Mouse (Mus musculus) embryonic facial prominence, embryonic 15.5 days (tissue): ENCODE data around the gene Actb. TPM values are rescaled to one million over a fixed set of nuclear protein-coding genes. Genes with fewer than 3 reads are reported as not detected.

Source experiments
- ATAC-seq: fragments of 200-750 bp; cut with Nextera tagmentation; 2 replicates; pipeline ENCODE4 v1.8.0; 2017; ENCODE audit warnings: low read depth, moderate TSS enrichment; ENCODE audit not compliant: insufficient number of reproducible peaks, low FRiP score, low TSS enrichment
- H3K27ac ChIP-seq: fragments of 300-500 bp; sonication (generic); replicated peaks from 2 replicates; pipeline ENCODE4 v1.5.1; 2015; ENCODE audit warnings: mild to moderate bottlenecking, inconsistent platforms
- H3K27me3 ChIP-seq: fragments of 300-500 bp; sonication (generic); 2 replicates; pipeline ENCODE4 v1.6.1; 2015; ENCODE audit warnings: inconsistent platforms
- H3K36me3 ChIP-seq: fragments of 300-500 bp; sonication (generic); 2 replicates; pipeline ENCODE4 v1.6.1; 2015; ENCODE audit warnings: mild to moderate bottlenecking, inconsistent platforms
- H3K4me1 ChIP-seq: fragments of 300-500 bp; sonication (generic); 2 replicates; pipeline ENCODE4 v1.6.1; 2015; ENCODE audit warnings: inconsistent platforms
- H3K4me2 ChIP-seq: fragments of 300-500 bp; sonication (generic); replicated peaks from 2 replicates; pipeline ENCODE4 v1.6.1; 2015; ENCODE audit warnings: mild to moderate bottlenecking, inconsistent platforms
- H3K4me3 ChIP-seq: fragments of 300-500 bp; sonication (generic); replicated peaks from 2 replicates; pipeline ENCODE4 v1.5.1; 2015; ENCODE audit warnings: mild to moderate bottlenecking, inconsistent platforms
- H3K9ac ChIP-seq: fragments of 300-500 bp; sonication (generic); 2 replicates; pipeline ENCODE4 v1.6.1; 2015; ENCODE audit warnings: inconsistent platforms
- H3K9me3 ChIP-seq: fragments of 300-500 bp; sonication (generic); replicated peaks from 2 replicates; pipeline ENCODE4 v1.6.1; 2016; ENCODE audit warnings: inconsistent platforms
- WGBS: fragments of 180-500 bp; shearing (Covaris S2); methylation state at CpG from one replicate; pipeline ENCODE4 v1.1.7; 2015; 5-methylcytosine and 5-hydroxymethylcytosine counted together
- polyA plus RNA-seq: library from polyadenylated mRNA; unstranded; fragments of >200 nt; fragmentation: Nextera tagmentation; extraction: Ambion mirVana; gene quantifications from 2 replicates; pipeline ENCODE4 v1.2.1, GENCODE M21; 2015

Actb gene
- polyA plus RNA-seq, 1 experiment from 2014 or later, result 13,060 TPM

DNA sequence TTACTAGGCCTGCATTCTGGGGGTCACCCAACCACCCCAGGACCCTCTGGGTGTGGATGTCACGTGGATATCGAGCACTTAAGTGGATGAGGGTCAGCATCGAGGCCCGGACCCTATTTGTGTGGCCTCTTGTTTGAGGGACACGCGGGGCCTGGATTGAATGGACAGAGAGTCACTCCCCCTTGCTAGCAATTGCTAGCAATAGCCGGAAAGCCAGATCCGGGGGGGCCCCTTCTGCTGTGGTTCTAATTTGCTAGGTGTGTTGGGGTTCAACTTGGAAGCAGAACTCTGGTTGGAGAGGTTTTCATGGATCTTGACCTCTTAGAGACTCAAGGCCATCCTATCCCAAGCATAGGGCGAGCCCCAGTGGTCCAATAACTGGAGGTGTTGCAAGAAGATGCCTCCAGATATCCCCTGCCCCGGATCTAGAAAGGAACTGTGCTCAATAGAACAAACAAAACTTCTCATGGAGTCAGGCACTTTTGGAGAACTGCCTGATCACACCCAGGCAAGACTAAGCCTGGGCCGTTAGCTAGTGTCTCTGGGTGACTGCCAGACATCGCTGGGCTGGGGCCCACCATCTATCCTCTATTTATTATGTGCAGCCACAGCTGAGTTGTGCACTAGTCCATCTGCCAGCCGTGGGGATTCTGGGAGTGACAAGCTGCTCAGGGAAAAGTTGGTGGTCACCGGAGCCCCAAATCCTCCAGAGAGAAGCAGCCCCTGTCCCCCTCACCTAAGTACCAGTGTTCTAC lies 671 bp upstream of the Actb start:
- Histone ChIP-seq H3K36me3 (peaks cover 30% of the 10 kb centered on the region), H3K27me3 (no peaks in the 10 kb centered on the region), H3K9me3 (no peaks in the 10 kb centered on the region), H3K27ac (peak overlapping the region; percentile 100), H3K4me3 (peak overlapping the region; percentile 94), H3K4me1 (peaks cover 58% of the 10 kb centered on the region), H3K4me2 (peak overlapping the region; percentile 69), H3K9ac (peak overlapping the region; percentile 52)
- ATAC-seq, result no peak
- 14% methylated on average over 14 of the region's 14 CpGs for WGBS

DNA sequence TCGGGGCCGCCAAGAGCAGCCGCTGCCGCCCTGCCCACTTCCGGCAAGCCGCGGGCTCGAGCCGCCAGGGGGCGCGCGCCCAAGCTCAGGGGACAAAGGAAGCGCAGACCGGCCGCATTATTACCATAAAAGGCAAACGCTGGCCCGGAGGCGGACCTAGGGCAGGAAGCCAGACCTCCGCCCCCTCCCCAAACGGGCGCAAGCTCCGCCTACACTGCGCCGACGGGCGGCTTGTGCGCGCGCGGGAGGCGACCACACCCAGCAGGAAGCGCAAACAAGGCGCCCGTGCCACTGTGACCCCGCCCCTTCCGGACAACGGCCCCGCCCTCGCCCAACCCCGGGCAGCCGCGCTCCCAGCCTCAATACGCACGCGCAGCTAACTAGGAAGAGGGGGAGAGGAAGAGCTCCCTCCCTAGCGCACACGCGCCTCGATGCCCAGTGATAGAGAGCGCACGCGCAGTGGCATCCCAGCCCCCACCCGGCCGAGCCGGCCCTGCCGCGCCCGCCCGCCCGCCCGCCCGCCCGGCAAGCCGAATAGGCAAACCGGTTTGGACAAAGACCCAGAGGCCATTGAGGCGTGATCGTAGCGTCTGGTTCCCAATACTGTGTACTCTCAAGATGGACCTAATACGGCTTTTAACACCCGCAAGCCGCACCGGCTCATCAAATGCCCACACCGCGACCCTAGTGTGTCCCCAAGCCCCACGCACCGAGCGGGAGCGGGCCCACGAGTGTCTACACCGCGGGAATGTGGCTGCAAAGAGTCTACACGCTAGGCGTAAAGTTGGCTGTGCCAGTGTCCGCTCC lies 626 bp downstream of the Actb start:
- peak; percentile 92 for ATAC-seq

DNA sequence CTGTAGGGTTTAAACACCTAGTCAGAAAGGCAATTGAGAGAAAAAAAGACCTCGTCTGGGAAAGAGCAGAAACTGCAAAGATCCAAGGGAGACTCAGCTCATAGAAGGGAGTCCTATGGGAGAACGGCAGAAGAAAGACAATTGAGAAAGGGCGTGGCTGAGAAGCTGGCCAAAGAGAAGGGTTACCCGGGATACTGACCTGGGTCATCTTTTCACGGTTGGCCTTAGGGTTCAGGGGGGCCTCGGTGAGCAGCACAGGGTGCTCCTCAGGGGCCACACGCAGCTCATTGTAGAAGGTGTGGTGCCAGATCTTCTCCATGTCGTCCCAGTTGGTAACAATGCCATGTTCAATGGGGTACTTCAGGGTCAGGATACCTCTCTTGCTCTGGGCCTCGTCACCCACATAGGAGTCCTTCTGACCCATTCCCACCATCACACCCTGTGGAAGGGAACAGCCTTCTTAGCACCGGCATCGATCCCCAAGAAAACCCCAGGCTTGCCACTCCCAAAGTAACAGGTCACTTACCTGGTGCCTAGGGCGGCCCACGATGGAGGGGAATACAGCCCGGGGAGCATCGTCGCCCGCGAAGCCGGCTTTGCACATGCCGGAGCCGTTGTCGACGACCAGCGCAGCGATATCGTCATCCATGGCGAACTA lies 1.4 kb downstream of the Actb start:
- ATAC-seq, result no peak
- Histone ChIP-seq H3K4me3 (peak overlapping the region; percentile 94), H3K9me3 (no peaks in the 10 kb centered on the region), H3K4me1 (peaks cover 57% of the 10 kb centered on the region), H3K36me3 (peaks cover 49% of the 10 kb centered on the region), H3K4me2 (peak overlapping the region; percentile 67), H3K27ac (peak overlapping the region; percentile 100), H3K27me3 (no peaks in the 10 kb centered on the region), H3K9ac (peak overlapping the region; percentile 49)
- WGBS, result 2% methylated on average over 27 of the region's 27 CpGs

More for the DNA sequence above, 626 bp downstream of the Actb start:
- peak overlapping the region; percentile 69 for H3K4me2 ChIP-seq
- H3K27ac ChIP-seq, result peak overlapping the region; percentile 100
- WGBS, result under 1% methylated on average over 79 of the region's 84 CpGs
- no peaks in the 10 kb centered on the region for H3K27me3 ChIP-seq
- peak overlapping the region; percentile 100 for H3K9ac ChIP-seq
- H3K36me3 ChIP-seq, result peaks cover 43% of the 10 kb centered on the region
- peaks cover 58% of the 10 kb centered on the region for H3K4me1 ChIP-seq
- peak overlapping the region; percentile 94 for H3K4me3 ChIP-seq
- H3K9me3 ChIP-seq, result no peaks in the 10 kb centered on the region

DNA sequence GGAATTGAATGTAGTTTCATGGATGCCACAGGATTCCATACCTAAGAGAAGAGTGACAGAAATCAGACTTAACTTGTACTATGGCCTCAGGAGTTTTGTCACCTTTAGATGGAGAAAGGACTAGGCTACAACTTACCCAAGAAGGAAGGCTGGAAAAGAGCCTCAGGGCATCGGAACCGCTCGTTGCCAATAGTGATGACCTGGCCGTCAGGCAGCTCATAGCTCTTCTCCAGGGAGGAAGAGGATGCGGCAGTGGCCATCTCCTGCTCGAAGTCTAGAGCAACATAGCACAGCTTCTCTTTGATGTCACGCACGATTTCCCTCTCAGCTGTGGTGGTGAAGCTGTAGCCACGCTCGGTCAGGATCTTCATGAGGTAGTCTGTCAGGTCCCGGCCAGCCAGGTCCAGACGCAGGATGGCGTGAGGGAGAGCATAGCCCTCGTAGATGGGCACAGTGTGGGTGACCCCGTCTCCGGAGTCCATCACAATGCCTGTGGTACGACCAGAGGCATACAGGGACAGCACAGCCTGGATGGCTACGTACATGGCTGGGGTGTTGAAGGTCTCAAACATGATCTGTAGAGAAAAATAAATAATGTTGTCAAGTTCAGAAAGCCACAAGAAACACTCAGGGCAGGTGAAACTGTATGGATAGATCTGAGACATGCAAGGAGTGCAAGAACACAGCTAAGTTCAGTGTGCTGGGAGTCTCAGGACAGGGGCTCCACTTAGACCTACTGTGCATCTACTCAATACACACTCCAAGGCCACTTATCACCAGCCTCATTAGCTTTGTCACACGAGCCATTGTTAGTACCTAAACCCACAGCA lies 2.1 kb downstream of the Actb start:
- Histone ChIP-seq H3K9ac (peak overlapping the region; percentile 49), H3K27me3 (no peaks in the 10 kb centered on the region), H3K9me3 (no peaks in the 10 kb centered on the region), H3K36me3 (peaks cover 56% of the 10 kb centered on the region), H3K4me3 (peak overlapping the region; percentile 94), H3K27ac (peak overlapping the region; percentile 100), H3K4me1 (peaks cover 50% of the 10 kb centered on the region), H3K4me2 (peak overlapping the region; percentile 67)
- no peak for ATAC-seq
- 57% methylated on average over 19 of the region's 19 CpGs for WGBS

DNA sequence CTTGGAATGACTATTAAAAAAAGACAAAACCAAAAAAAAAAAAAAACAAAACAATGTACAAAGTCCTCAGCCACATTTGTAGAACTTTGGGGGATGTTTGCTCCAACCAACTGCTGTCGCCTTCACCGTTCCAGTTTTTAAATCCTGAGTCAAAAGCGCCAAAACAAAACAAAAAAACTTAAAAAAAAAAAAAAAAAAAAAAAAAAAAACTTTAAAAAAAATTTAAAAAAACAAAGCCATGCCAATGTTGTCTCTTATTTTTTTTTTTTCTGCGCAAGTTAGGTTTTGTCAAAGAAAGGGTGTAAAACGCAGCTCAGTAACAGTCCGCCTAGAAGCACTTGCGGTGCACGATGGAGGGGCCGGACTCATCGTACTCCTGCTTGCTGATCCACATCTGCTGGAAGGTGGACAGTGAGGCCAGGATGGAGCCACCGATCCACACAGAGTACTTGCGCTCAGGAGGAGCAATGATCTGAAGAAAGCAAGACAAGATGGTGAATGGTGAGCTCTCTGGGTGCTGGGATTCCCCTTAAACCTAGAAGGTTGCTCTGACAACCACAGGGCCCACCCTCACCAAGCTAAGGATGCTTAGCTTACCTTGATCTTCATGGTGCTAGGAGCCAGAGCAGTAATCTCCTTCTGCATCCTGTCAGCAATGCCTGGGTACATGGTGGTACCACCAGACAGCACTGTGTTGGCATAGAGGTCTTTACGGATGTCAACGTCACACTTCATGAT lies 2.9 kb downstream of the Actb start:
- H3K9ac ChIP-seq, result peak overlapping the region; percentile 49; the same call in 1 of the 2 replicates
- peak overlapping the region; percentile 100 for H3K27ac ChIP-seq
- no peak for ATAC-seq
- H3K4me3 ChIP-seq, result peak overlapping the region; percentile 94
- H3K9me3 ChIP-seq, result no peaks in the 10 kb centered on the region
- H3K4me2 ChIP-seq, result peak overlapping the region; percentile 67
- no peaks in the 10 kb centered on the region for H3K27me3 ChIP-seq
- H3K4me1 ChIP-seq, result peaks cover 42% of the 10 kb centered on the region
- H3K36me3 ChIP-seq, result peaks cover 63% of the 10 kb centered on the region
- WGBS, result 67% methylated on average over 14 of the region's 14 CpGs

DNA sequence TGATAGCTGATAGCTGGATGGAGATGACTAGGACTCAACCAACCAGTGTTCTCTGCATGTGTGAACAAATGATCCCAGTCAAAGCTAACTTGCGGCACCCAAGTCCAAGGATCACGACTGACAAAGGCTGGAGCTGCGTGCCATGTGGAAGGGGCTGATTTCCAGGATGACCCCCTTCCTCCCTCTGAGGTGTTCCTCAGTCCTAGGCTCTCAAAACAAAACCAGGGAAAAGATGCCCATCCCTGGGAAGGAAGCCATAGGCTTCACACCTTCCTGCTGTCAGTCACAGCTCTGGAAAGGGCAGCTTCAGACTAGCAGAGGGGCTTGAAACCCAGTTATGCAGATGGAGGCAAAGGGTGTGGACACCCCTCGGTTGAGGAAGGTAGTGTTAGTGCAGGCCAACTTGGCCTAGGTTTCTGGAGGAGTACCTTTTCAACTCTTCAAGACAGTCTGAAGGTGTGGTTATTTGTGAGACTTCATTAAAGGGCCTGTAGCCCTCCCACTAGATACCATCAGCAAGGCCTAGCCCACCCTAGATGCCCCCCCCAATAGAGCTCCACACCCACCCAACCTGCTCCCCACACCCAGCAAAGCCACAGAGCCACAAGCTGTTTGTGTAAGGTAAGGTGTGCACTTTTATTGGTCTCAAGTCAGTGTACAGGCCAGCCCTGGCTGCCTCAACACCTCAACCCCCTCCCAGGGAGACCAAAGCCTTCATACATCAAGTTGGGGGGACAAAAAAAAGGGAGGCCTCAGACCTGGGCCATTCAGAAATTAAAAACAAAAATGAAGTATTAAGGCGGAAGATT lies 3.8 kb downstream of the Actb start:
- Histone ChIP-seq H3K27me3 (no peaks in the 10 kb centered on the region), H3K9ac (no peak overlapping the region), H3K4me3 (no peak overlapping the region), H3K4me2 (no peak overlapping the region), H3K9me3 (no peaks in the 10 kb centered on the region), H3K4me1 (peaks cover 33% of the 10 kb centered on the region), H3K36me3 (peaks cover 65% of the 10 kb centered on the region), H3K27ac (peak overlapping the region; percentile 76)
- ATAC-seq, result no peak
- 52% methylated on average over 5 of the region's 5 CpGs for WGBS

DNA sequence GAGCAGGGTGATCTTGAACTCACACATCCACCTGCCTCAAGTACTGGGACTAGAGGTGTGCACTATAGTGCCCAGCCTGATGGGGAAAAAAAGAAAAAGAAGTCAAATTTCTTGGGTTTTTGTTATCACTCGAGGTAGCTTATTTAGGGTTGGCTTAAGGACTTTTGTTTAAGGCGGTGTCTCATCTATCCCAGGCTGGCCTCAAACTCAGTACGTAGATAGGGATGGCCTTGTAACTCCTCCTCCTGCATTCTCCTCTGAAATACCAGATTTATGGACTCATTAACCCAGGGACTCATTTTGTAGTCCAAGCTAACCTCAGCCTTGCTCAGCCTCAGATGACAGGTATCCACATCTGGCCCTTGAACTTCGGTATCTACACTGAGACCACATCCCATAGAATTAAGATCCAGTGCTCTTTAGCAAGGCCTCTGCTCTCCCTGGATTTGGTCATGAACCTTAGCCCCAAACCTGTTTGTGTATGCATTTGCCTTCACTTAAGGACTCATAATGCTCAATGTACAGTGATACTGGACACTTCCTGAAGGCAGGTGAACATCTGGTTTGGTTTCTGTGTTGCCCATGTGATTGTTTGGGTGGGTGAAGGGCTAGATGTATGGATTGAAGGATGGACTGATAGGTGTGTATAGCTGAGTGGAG lies 4.6 kb downstream of the Actb start:
- H3K27ac ChIP-seq, result peak overlapping the region; percentile 76

DNA sequence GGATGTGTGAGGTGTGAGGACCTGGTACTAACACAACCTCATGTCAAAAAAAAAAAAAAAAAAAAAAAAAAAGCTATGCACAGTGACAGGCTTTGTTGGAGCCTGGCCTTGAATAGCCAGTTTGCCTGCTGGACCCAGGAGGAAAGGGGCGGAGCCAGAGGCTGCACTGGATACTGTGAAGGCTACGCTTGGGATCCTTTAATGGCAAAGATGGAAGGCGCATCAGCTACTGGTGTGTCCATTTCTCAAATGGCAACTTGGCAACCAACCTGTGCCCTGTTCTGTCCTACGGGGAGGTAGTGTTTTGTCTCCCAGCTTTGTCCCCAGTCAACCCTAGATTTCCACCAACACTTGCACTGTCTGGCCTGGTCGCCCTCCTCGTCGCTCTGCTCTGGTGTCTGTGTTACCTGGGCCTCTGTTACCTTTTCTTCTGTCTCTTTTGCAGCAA lies 5.2 kb downstream of the Actb start:
- Histone ChIP-seq H3K36me3 (peaks cover 68% of the 10 kb centered on the region), H3K9me3 (no peaks in the 10 kb centered on the region), H3K9ac (no peak overlapping the region), H3K4me3 (no peak overlapping the region), H3K4me1 (peaks cover 24% of the 10 kb centered on the region), H3K27ac (0 out of 2 replicates have a peak overlapping the region, but pooled peaks have one; percentile 76), H3K27me3 (no peaks in the 10 kb centered on the region), H3K4me2 (no peak overlapping the region)
- ATAC-seq, result no peak
- 83% methylated on average over 7 of the region's 7 CpGs for WGBS

More for the DNA sequence above, 4.6 kb downstream of the Actb start:
- Histone ChIP-seq H3K4me1 (peaks cover 25% of the 10 kb centered on the region), H3K27me3 (no peaks in the 10 kb centered on the region), H3K9me3 (no peaks in the 10 kb centered on the region), H3K9ac (no peak overlapping the region), H3K36me3 (peaks cover 68% of the 10 kb centered on the region), H3K4me3 (no peak overlapping the region), H3K4me2 (no peak overlapping the region)
- WGBS, result 53% methylated on average over 4 of the region's 4 CpGs
- ATAC-seq, result no peak

DNA sequence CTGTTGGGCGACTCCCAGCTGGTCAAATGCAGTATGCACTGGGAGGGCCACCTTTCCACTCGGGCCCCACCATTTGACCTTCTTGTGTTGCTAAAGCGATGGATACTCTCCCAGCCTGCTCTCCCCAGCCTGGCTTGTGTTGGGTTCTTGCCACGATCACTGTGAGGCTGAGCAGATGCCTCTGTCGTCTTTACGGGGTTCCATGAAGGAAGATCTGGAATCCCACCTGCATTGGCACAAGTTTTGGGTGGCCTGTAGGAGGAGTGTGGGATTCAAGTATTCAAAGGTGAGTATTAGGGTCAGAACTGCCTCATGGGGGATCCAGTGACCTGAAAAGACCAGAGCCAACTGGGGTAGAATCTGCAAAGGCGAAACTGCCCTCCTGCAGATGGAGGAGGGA lies 5.9 kb downstream of the Actb start:
- Histone ChIP-seq H3K9ac (no peak overlapping the region), H3K27ac (peak overlapping the region; percentile 28; the same call in 1 of the 2 replicates), H3K4me2 (no peak overlapping the region), H3K4me3 (no peak overlapping the region), H3K9me3 (no peaks in the 10 kb centered on the region), H3K27me3 (no peaks in the 10 kb centered on the region), H3K4me1 (peaks cover 27% of the 10 kb centered on the region), H3K36me3 (peaks cover 68% of the 10 kb centered on the region)
- ATAC-seq, result no peak
- WGBS, result 81% methylated on average over 7 of the region's 7 CpGs
